Mouse (Mus musculus): Measurements from ENCODE around the gene Srf. TPM values are rescaled to one million over a fixed set of nuclear protein-coding genes. Genes with fewer than 3 reads are reported as not detected.

The Srf gene
- polyA plus RNA-seq, 1 experiment from 2014 or later: 6.6 TPM

GRCm38 (mm10) chr17:46511059-46511710 is 44.8 kb downstream of the Srf start:
- Histone ChIP-seq H3K4me2 (no peak overlapping the region), H3K27ac (no peak overlapping the region), H3K36me3 (no peaks in the 10 kb centered on the region), H3K9ac (no peak overlapping the region), H3K9me3 (replicated peaks) (no peaks in the 10 kb centered on the region), H3K4me3 (no peak overlapping the region), H3K27me3 (replicated peaks) (no peaks in the 10 kb centered on the region), H3K4me1 (no peaks in the 10 kb centered on the region)
- ATAC-seq: 0 out of 2 replicates have a peak, but pooled peaks have one; percentile 10
- WGBS (ENCODE audit: insufficient replicate concordance): 59% methylated on average over 11 of the region's 11 CpGs

- no peaks in the 10 kb centered on the region for H3K4me1 ChIP-seq
- 64% methylated on average over 3 of the region's 3 CpGs for WGBS (ENCODE audit: insufficient replicate concordance)
- peaks cover 3% of the 10 kb centered on the region; the same call in 1 of the 2 replicates for H3K27me3 ChIP-seq (replicated peaks)
- H3K9ac ChIP-seq: no peak overlapping the region
- no peak overlapping the region for H3K4me2 ChIP-seq
- no peaks in the 10 kb centered on the region for H3K9me3 ChIP-seq (replicated peaks)
- H3K36me3 ChIP-seq: no peaks in the 10 kb centered on the region
- no peak overlapping the region for H3K4me3 ChIP-seq
- H3K27ac ChIP-seq: no peak overlapping the region
- no peak for ATAC-seq
These were observed 50.4 kb downstream of the Srf start for GRCm38 (mm10) chr17:46505617-46506016.

- 68% methylated on average over 14 of the region's 14 CpGs for WGBS (ENCODE audit: insufficient replicate concordance)
- H3K4me2 ChIP-seq: no peak overlapping the region
These were observed 51.9 kb downstream of the Srf start for GRCm38 (mm10) chr17:46503847-46504638.

GRCm38 (mm10) chr17:46502775-46503174 is 53.2 kb downstream of the Srf start:
- H3K27ac ChIP-seq: no peak overlapping the region
- WGBS (ENCODE audit: insufficient replicate concordance): 68% methylated on average over 2 of the region's 2 CpGs
- H3K27me3 ChIP-seq (replicated peaks): peaks cover 3% of the 10 kb centered on the region; the same call in 1 of the 2 replicates
- ATAC-seq: no peak
- no peaks in the 10 kb centered on the region for H3K9me3 ChIP-seq (replicated peaks)
- H3K4me1 ChIP-seq: peaks cover 4% of the 10 kb centered on the region
- H3K4me2 ChIP-seq: no peak overlapping the region
- H3K9ac ChIP-seq: no peak overlapping the region
- no peak overlapping the region for H3K4me3 ChIP-seq
- H3K36me3 ChIP-seq: peaks cover 23% of the 10 kb centered on the region

More at GRCm38 (mm10) chr17:46503847-46504638, 51.9 kb downstream of the Srf start:
- no peak for ATAC-seq
- Histone ChIP-seq H3K9me3 (replicated peaks) (no peaks in the 10 kb centered on the region), H3K4me1 (no peaks in the 10 kb centered on the region), H3K4me3 (no peak overlapping the region), H3K27ac (no peak overlapping the region), H3K36me3 (peaks cover 14% of the 10 kb centered on the region), H3K27me3 (replicated peaks) (peaks cover 3% of the 10 kb centered on the region; the same call in 1 of the 2 replicates), H3K9ac (no peak overlapping the region)

Small RNAs within 50 kb of the gene (microRNA-seq; reads per million reads assigned to microRNA genes)
- not detected for gene Mir6976

Other genes starting within 250 kb of the Srf start
- gene Abcc10, start 227.8 kb downstream of the Srf start, polyA plus RNA-seq (2016; fragmentation: Nextera tagmentation; extraction: Ambion mirVana): 2.4 and 2.9 TPM in 2 replicates
- gene Zfp318, start 172.4 kb downstream of the Srf start, polyA plus RNA-seq (2016; fragmentation: Nextera tagmentation; extraction: Ambion mirVana): 4.4 and 4.5 TPM in 2 replicates
- gene Crip3, start 127.2 kb downstream of the Srf start, polyA plus RNA-seq (2016; fragmentation: Nextera tagmentation; extraction: Ambion mirVana): 0.25 TPM in 1 of 2 replicates, not detected in the other
- gene Slc22a7, start 117.7 kb downstream of the Srf start, polyA plus RNA-seq (2016; fragmentation: Nextera tagmentation; extraction: Ambion mirVana): not detected in 2 replicates
- 0.02 and 0.11 TPM in 2 replicates for gene Ttbk1, start 68.5 kb downstream of the Srf start, polyA plus RNA-seq (2016; fragmentation: Nextera tagmentation; extraction: Ambion mirVana)
- 38.5 and 39.3 TPM in 2 replicates for gene Dnph1, start 59.5 kb downstream of the Srf start, polyA plus RNA-seq (2016; fragmentation: Nextera tagmentation; extraction: Ambion mirVana)
- 0.69 and 0.93 TPM in 2 replicates for gene Cul9, start 9.8 kb downstream of the Srf start, polyA plus RNA-seq (2016; fragmentation: Nextera tagmentation; extraction: Ambion mirVana)
- 16.8 and 17.7 TPM in 2 replicates for gene Ptk7, start 73.3 kb upstream of the Srf start, polyA plus RNA-seq (2016; fragmentation: Nextera tagmentation; extraction: Ambion mirVana)
- 6.3 and 6.6 TPM in 2 replicates for gene Klc4, start 89.8 kb upstream of the Srf start, polyA plus RNA-seq (2016; fragmentation: Nextera tagmentation; extraction: Ambion mirVana)
- 95.0 and 106 TPM in 2 replicates for gene Mrpl2, start 90.1 kb upstream of the Srf start, polyA plus RNA-seq (2016; fragmentation: Nextera tagmentation; extraction: Ambion mirVana)
- gene Cul7, start 94.2 kb upstream of the Srf start, polyA plus RNA-seq (2016; fragmentation: Nextera tagmentation; extraction: Ambion mirVana): 16.9 and 18.3 TPM in 2 replicates
- 37.0 and 37.3 TPM in 2 replicates for gene Rrp36, start 118.2 kb upstream of the Srf start, polyA plus RNA-seq (2016; fragmentation: Nextera tagmentation; extraction: Ambion mirVana)
- gene Mea1, start 122.6 kb upstream of the Srf start, polyA plus RNA-seq (2016; fragmentation: Nextera tagmentation; extraction: Ambion mirVana): 67.4 and 77.4 TPM in 2 replicates
- 83.4 and 85.0 TPM in 2 replicates for gene Klhdc3, start 124.7 kb upstream of the Srf start, polyA plus RNA-seq (2016; fragmentation: Nextera tagmentation; extraction: Ambion mirVana)
- 48.3 and 49.1 TPM in 2 replicates for gene Ppp2r5d, start 148.9 kb upstream of the Srf start, polyA plus RNA-seq (2016; fragmentation: Nextera tagmentation; extraction: Ambion mirVana)
- gene Pex6, start 155.3 kb upstream of the Srf start, polyA plus RNA-seq (2016; fragmentation: Nextera tagmentation; extraction: Ambion mirVana): 20.7 and 21.1 TPM in 2 replicates
- 5.8 and 6.7 TPM in 2 replicates for gene Gnmt, start 173.0 kb upstream of the Srf start, polyA plus RNA-seq (2016; fragmentation: Nextera tagmentation; extraction: Ambion mirVana)
- gene Cnpy3, start 196.0 kb upstream of the Srf start, polyA plus RNA-seq (2016; fragmentation: Nextera tagmentation; extraction: Ambion mirVana): 39.6 and 39.7 TPM in 2 replicates
- gene Ptcra, start 207.5 kb upstream of the Srf start, polyA plus RNA-seq (2016; fragmentation: Nextera tagmentation; extraction: Ambion mirVana): 0.60 and 0.62 TPM in 2 replicates
- 55.2 and 56.5 TPM in 2 replicates for gene 2310039H08Rik, start 216.5 kb upstream of the Srf start, polyA plus RNA-seq (2016; fragmentation: Nextera tagmentation; extraction: Ambion mirVana)
- 140 and 144 TPM in 2 replicates for gene Rpl7l1, start 226.5 kb upstream of the Srf start, polyA plus RNA-seq (2016; fragmentation: Nextera tagmentation; extraction: Ambion mirVana)

Data from liver, embryonic 12.5 days (tissue).